Mouse (Mus musculus) myocyte (in vitro differentiated cells): ENCODE data around the gene Vps35l. TPM values are rescaled to one million over a fixed set of nuclear protein-coding genes. Genes with fewer than 3 reads are reported as not detected.
A peak's percentile ranks its signal among the peaks of the same experiment; 100 is the strongest.

Experiments
- H3K27me3 ChIP-seq: one replicate; pipeline ENCODE4 v1.6.1; 2011; ENCODE audit not compliant: control insufficient read depth, insufficient read depth, insufficient read length
- H3K36me3 ChIP-seq: one replicate; pipeline ENCODE4 v1.6.1; 2011; ENCODE audit not compliant: control insufficient read depth, insufficient read depth
- H3K4me2 ChIP-seq: one replicate; pipeline ENCODE4 v1.6.1; 2011; ENCODE audit warnings: low read depth, control low read depth
- H3K4me3 ChIP-seq: one replicate; pipeline ENCODE4 v1.5.1; 2011; ENCODE audit warnings: mild to moderate bottlenecking, control low read depth, moderate library complexity
- H3K79me2 ChIP-seq: one replicate; pipeline ENCODE4 v1.6.1; 2011; ENCODE audit not compliant: control insufficient read depth, insufficient read depth
- H3ac ChIP-seq: one replicate; pipeline ENCODE4 v1.6.1; 2011; ENCODE audit not compliant: control insufficient read depth, insufficient read length
- CEBPB ChIP-seq: IDR thresholded peaks from 2 replicates; pipeline ENCODE4 v1.6.1; 2011; ENCODE audit warnings: mild to moderate bottlenecking, moderate library complexity; ENCODE audit not compliant: poor library complexity, insufficient read depth, severe bottlenecking
- E2F4 ChIP-seq: IDR thresholded peaks from one replicate; pipeline ENCODE4 v1.6.1; 2011; ENCODE audit warnings: mild to moderate bottlenecking, control low read depth, moderate library complexity; ENCODE audit not compliant: insufficient read depth
- MAX ChIP-seq: IDR thresholded peaks from one replicate; pipeline ENCODE4 v1.6.1; 2011; ENCODE audit warnings: low read depth, mild to moderate bottlenecking, control low read depth
- MYOD1 ChIP-seq, 3 experiments: IDR thresholded peaks; one replicate each; pipeline ENCODE4 v1.6.1; 2011; ENCODE audit warnings: control low read depth in 2 of 3, low read depth in 2 of 3, mild to moderate bottlenecking in 2 of 3, moderate library complexity in 1 of 3; ENCODE audit not compliant: insufficient read length in 2 of 3, control insufficient read depth in 1 of 3
- MYOG ChIP-seq, 3 experiments: IDR thresholded peaks; one replicate each; pipeline ENCODE4 v1.6.1; 2011; ENCODE audit warnings: control low read depth in 2 of 3, low read depth in 2 of 3, mild to moderate bottlenecking in 2 of 3; ENCODE audit not compliant: insufficient read length in 2 of 3, control insufficient read depth in 1 of 3, insufficient read depth in 1 of 3
- POLR2A ChIP-seq: IDR thresholded peaks from one replicate; pipeline ENCODE4 v1.6.1; 2011; ENCODE audit warnings: low read depth, mild to moderate bottlenecking, control low read depth, moderate library complexity; ENCODE audit not compliant: insufficient read length
- POLR2AphosphoS2 ChIP-seq: IDR thresholded peaks from one replicate; pipeline ENCODE4 v1.6.1; 2011; ENCODE audit warnings: low read depth, control low read depth; ENCODE audit not compliant: insufficient read length
- REST ChIP-seq: IDR thresholded peaks from one replicate; pipeline ENCODE4 v1.6.1; 2011; ENCODE audit warnings: mild to moderate bottlenecking, control low read depth, moderate library complexity; ENCODE audit not compliant: insufficient read depth, insufficient read length
- SRF ChIP-seq: IDR thresholded peaks from one replicate; pipeline ENCODE4 v1.6.1; 2011; ENCODE audit warnings: low read depth; ENCODE audit not compliant: control insufficient read depth, insufficient read length
- TCF12 ChIP-seq: IDR thresholded peaks from one replicate; pipeline ENCODE4 v1.6.1; 2011; ENCODE audit warnings: mild to moderate bottlenecking, control low read depth; ENCODE audit not compliant: poor library complexity, insufficient read depth, severe bottlenecking
- TCF3 ChIP-seq: IDR thresholded peaks from one replicate; pipeline ENCODE4 v1.6.1; 2011; ENCODE audit warnings: low read depth, control low read depth; ENCODE audit not compliant: insufficient read length
- USF1 ChIP-seq: IDR thresholded peaks from one replicate; pipeline ENCODE4 v1.6.1; 2011; ENCODE audit warnings: low read depth, mild to moderate bottlenecking, control low read depth, moderate library complexity
- polyA plus RNA-seq: library from polyadenylated mRNA; unstranded; fragments of >200 nt; fragmentation: generic; extraction: Trizol; gene quantifications from one replicate; pipeline ENCODE4 v1.2.1, GENCODE M21; 2012; ENCODE audit warnings: missing spikeins

The Vps35l gene
- polyA plus RNA-seq, 1 experiment = 35.7 TPM

DNA sequence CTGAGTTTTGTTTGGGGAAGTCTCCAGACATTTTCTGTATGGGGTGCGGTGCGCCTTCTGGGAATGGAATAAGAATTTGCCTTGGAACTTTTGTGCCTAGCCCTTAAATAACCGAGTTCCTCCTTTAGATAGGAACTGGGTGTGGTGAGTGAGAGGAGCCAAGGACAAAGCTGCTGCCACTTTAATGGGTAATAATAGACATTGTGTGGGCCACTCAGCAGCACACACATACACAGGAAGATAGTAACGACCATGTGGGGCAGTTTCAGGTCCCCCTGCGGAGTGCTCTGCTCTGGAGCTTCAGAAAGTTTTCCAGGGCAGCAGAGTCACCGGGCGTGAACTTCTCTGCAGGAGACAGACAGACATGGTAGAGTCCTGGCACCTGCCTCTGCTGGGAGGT is 81.3 kb downstream of the Vps35l start:
- Histone ChIP-seq H3K27me3 (no peaks in the 10 kb centered on the region), H3K4me2 (no peak overlapping the region), H3K4me3 (no peak overlapping the region), H3K79me2 (no peaks in the 10 kb centered on the region), H3K36me3 (peaks cover 5% of the 10 kb centered on the region), H3ac (no peak overlapping the region)
- TF ChIP-seq CEBPB (no peak), POLR2A (no peak), TCF3 (no peak), MYOG (IDR thresholded peaks at IDR 0.05; ENCODE audit: control insufficient read depth in 1 of 3, insufficient read depth in 1 of 3, insufficient read length in 2 of 3, low read depth in 2 of 3) (no peak), SRF (no peak), USF1 (no peak), MYOD1 (IDR thresholded peaks at IDR 0.05; ENCODE audit: control insufficient read depth in 1 of 3, insufficient read length in 2 of 3, low read depth in 2 of 3) (no peak), TCF12 (no peak), POLR2AphosphoS2 (no peak), REST (no peak), MAX (no peak), E2F4 (no peak)

- Histone ChIP-seq H3ac (no peak overlapping the region), H3K4me3 (no peak overlapping the region), H3K4me2 (no peak overlapping the region), H3K79me2 (no peaks in the 10 kb centered on the region), H3K27me3 (no peaks in the 10 kb centered on the region), H3K36me3 (peaks cover 5% of the 10 kb centered on the region)
- TF ChIP-seq MYOD1 (IDR thresholded peaks at IDR 0.05; ENCODE audit: control insufficient read depth in 1 of 3, insufficient read length in 2 of 3, low read depth in 2 of 3) (no peak), SRF (no peak), POLR2AphosphoS2 (no peak), TCF12 (no peak), CEBPB (no peak), USF1 (no peak), MYOG (IDR thresholded peaks at IDR 0.05; ENCODE audit: control insufficient read depth in 1 of 3, insufficient read depth in 1 of 3, insufficient read length in 2 of 3, low read depth in 2 of 3) (no peak), POLR2A (no peak), MAX (no peak), E2F4 (no peak), TCF3 (no peak)
Measured at GRCm38 (mm10) chr7:118821887-118822556, 82.0 kb downstream of the Vps35l start.

DNA sequence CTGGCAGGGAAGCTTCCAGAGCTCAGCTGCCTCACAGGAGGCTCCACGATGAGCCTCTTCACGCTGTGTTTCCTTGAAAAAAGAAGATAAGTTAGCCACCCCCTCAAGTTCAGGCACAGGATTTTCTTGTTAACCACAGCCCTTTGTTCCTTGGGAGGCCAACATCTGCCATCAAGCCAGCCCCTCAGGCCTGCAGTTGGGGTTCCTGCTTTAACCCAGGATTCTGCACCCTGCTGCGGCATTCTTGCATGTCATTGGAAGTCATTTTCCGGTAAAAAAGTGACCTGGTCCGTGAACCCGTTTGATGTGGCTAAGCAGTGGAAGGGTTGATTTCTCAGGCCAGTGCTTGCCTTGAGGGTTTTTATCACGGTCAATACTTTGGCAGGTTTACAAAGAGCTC is 84.4 kb downstream of the Vps35l start:
- Histone ChIP-seq H3K79me2 (no peaks in the 10 kb centered on the region), H3ac (no peak overlapping the region), H3K4me2 (no peak overlapping the region), H3K36me3 (peaks cover 5% of the 10 kb centered on the region), H3K4me3 (no peak overlapping the region), H3K27me3 (no peaks in the 10 kb centered on the region)
- TF ChIP-seq USF1 (no peak), SRF (no peak), POLR2A (no peak), MAX (no peak), E2F4 (no peak), CEBPB (no peak), TCF3 (no peak), MYOD1 (IDR thresholded peaks at IDR 0.05; ENCODE audit: control insufficient read depth in 1 of 3, insufficient read length in 2 of 3, low read depth in 2 of 3) (no peak), POLR2AphosphoS2 (no peak), MYOG (IDR thresholded peaks at IDR 0.05; ENCODE audit: control insufficient read depth in 1 of 3, insufficient read depth in 1 of 3, insufficient read length in 2 of 3, low read depth in 2 of 3) (no peak), REST (no peak), TCF12 (no peak)

DNA sequence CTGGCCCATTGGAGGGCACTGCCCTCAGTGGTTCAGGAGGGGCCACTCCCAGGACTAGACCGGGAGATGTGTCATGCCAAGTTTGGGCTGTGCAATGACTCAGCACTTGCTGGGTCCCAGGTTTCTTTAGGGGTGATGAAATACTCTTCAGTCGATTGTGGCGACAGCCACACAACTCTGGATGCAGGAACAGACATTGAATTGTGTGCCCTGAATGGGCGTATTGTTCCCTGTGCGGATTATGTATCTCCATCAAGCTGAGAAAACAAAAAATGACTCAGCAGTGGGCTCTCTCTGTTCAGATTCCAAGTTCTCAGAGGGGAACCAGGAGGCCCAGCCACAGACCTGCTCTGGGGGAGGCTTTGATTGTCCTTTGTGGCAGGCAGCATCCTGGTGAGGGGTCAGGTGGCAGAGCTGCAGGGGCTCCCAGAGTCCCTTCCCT is 88.0 kb downstream of the Vps35l start:
- peaks cover 5% of the 10 kb centered on the region for H3K36me3 ChIP-seq
- no peaks in the 10 kb centered on the region for H3K79me2 ChIP-seq
- no peaks in the 10 kb centered on the region for H3K27me3 ChIP-seq
- no peak overlapping the region for H3ac ChIP-seq
- H3K4me2 ChIP-seq = no peak overlapping the region
- TF ChIP-seq CEBPB (peak; percentile 68; the same call in 1 of the 2 replicates), TCF12 (no peak)
- H3K4me3 ChIP-seq = no peak overlapping the region

DNA sequence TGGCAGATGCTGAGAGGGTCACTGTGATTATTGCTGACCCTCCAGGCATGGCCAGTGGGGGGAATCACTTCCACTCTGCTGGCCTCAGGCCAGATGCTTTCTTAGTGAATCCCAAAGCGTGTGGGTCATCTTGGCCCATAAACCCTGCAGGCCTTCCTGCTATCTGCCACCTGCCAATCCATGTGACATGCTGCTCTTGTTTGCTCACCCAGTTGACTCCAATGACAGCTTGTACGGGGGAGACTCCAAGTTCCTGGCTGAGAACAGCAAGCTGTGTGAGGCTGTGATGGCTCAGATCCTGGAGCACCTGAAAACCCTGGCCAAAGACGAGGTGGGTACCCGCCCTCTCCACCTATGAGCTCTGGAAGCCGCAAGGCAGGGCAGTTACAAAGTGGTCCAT is 97.9 kb downstream of the Vps35l start:
- Histone ChIP-seq H3K79me2 (no peaks in the 10 kb centered on the region), H3K36me3 (peaks cover 15% of the 10 kb centered on the region), H3ac (no peak overlapping the region), H3K4me3 (no peak overlapping the region), H3K27me3 (no peaks in the 10 kb centered on the region), H3K4me2 (no peak overlapping the region)
- TF ChIP-seq SRF (no peak), TCF3 (no peak), POLR2AphosphoS2 (no peak), USF1 (no peak), TCF12 (no peak), POLR2A (no peak), MYOD1 (IDR thresholded peaks at IDR 0.05; ENCODE audit: control insufficient read depth in 1 of 3, insufficient read length in 2 of 3, low read depth in 2 of 3) (no peak), CEBPB (no peak), E2F4 (no peak), MAX (no peak), MYOG (IDR thresholded peaks at IDR 0.05; ENCODE audit: control insufficient read depth in 1 of 3, insufficient read depth in 1 of 3, insufficient read length in 2 of 3, low read depth in 2 of 3) (no peak), REST (no peak)
